In the genomic region with DNA sequence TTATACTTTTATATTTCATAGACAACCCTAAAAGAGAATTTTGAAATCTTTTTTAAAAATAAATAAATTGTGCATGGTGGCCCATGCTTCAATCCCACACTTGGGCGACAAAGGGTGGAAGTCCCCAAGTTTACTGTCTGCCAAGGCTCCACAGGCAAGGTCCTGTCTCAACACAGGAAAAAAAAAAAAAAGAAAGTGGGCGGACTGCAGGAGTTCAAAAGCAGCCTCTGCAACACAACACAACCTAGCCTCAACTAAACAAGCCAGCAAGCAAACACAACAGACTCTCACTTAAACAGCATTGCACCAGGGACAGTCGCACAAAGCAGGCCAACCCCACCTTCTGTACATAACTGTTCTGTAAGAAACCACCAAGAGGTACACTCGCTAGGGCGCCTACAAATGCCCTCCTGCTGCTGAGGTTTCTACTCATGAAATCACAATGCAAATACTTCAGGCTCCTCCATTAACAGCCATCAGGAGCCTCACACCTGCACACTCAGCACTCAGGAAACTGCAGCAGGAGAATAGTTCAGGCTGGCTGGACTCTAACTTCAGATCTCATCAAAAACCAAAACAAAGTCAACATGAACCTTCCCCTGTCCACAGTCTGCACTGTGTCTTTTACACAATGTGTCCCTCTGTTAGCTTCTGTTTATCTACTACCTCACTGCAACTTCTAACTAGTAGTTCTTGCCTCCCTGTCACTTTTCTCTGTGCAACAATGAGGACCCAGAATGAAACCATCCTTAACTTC, we compare ENCODE assay signal across 17 mouse cellular contexts. TPM values are rescaled to one million over a fixed set of nuclear protein-coding genes. Genes with fewer than 3 reads are reported as not detected.
DNase-seq lines count a peak whose midpoint lies in the region; ATAC-seq and TF ChIP-seq lines count a peak whose summit lies in the region.
"Had no signal": no experiment of that assay in that cellular context is flagged by ENCODE, and none has a peak within 500 bp of the region (broad histone marks: within the 10 kb centered on the region; RNA-seq: fewer than 3 reads in every experiment).

No protein-coding gene starts in this region.

- 58% methylated on average over 5 of the region's 5 CpGs for WGBS in liver, postnatal 0 days (ENCODE audit: insufficient replicate concordance)
- 81% methylated on average over 5 of the region's 5 CpGs for WGBS in stomach, embryonic 14.5 days

- 0 out of 2 replicates have a peak overlapping the region, but pooled peaks have one; percentile 44 for H3K9ac ChIP-seq in liver, postnatal 0 days (replicated peaks)
- H3K9ac ChIP-seq in stomach, embryonic 14.5 days (replicated peaks; ENCODE audit: low read depth, low read length): no peak overlapping the region
- H3K9ac ChIP-seq: forebrain, postnatal 0 days; hindbrain, embryonic 15.5 days; midbrain, embryonic 13.5 days had no signal

- no peaks in the 10 kb centered on the region for H3K36me3 ChIP-seq in liver, postnatal 0 days (replicated peaks; ENCODE audit: insufficient read depth, low read length)
- no peaks in the 10 kb centered on the region for H3K36me3 ChIP-seq in stomach, embryonic 14.5 days (ENCODE audit: control insufficient read depth, insufficient read depth, low read length)
- H3K36me3 ChIP-seq: hindbrain, embryonic 15.5 days; midbrain, embryonic 13.5 days had no signal

- peak; percentile 52 for ATAC-seq in liver, postnatal 0 days
- ATAC-seq in stomach, embryonic 14.5 days (ENCODE audit: insufficient number of reproducible peaks, insufficient read depth, low FRiP score, low read depth): no peak
- ATAC-seq: forebrain, postnatal 0 days; midbrain, embryonic 13.5 days had no signal

- peaks cover 32% of the 10 kb centered on the region for H3K4me1 ChIP-seq in liver, postnatal 0 days (ENCODE audit: insufficient read depth)
- H3K4me1 ChIP-seq in stomach, embryonic 14.5 days (ENCODE audit: control insufficient read depth, insufficient read depth, low read length): peaks cover 18% of the 10 kb centered on the region; the same call in 1 of the 2 replicates

- H3K27me3 ChIP-seq in liver, postnatal 0 days (ENCODE audit: insufficient read depth, low read length): no peaks in the 10 kb centered on the region
- H3K27me3 ChIP-seq in stomach, embryonic 14.5 days (ENCODE audit: control insufficient read depth, insufficient read depth, low read length): no peaks in the 10 kb centered on the region
- H3K27me3 ChIP-seq: hindbrain, embryonic 15.5 days; midbrain, embryonic 13.5 days had no signal

- H3K4me3 ChIP-seq in liver, postnatal 0 days (ENCODE audit: low read depth, low read length): no peak overlapping the region
- no peak overlapping the region for H3K4me3 ChIP-seq in stomach, embryonic 14.5 days (ENCODE audit: low read depth, low read length)
- H3K4me3 ChIP-seq: hindbrain, embryonic 15.5 days; midbrain, embryonic 13.5 days had no signal

- no peaks in the 10 kb centered on the region for H3K9me3 ChIP-seq in liver, postnatal 0 days (ENCODE audit: low read length)
- no peaks in the 10 kb centered on the region for H3K9me3 ChIP-seq in stomach, embryonic 14.5 days (ENCODE audit: control insufficient read depth, low read depth, low read length)
- H3K9me3 ChIP-seq: hindbrain, embryonic 15.5 days had no signal

- peak overlapping the region; percentile 89 for H3K27ac ChIP-seq in liver, postnatal 0 days (ENCODE audit: low read depth)
- H3K27ac ChIP-seq in stomach, embryonic 14.5 days (ENCODE audit: low read length): peak overlapping the region; percentile 44; the same call in 1 of the 2 replicates
- H3K27ac ChIP-seq: hindbrain, embryonic 15.5 days; midbrain, embryonic 13.5 days had no signal

- no peak for TF ChIP-seq EP300 in liver, postnatal 0 days (IDR thresholded peaks at IDR 0.05; ENCODE audit: low read depth)

- peak overlapping the region; percentile 47; the same call in 1 of the 2 replicates for H3K4me2 ChIP-seq in liver, postnatal 0 days (ENCODE audit: low read depth, low read length)
- no peak overlapping the region for H3K4me2 ChIP-seq in stomach, embryonic 14.5 days (replicated peaks; ENCODE audit: low read depth, low read length)
- H3K4me2 ChIP-seq: hindbrain, embryonic 15.5 days; midbrain, embryonic 13.5 days had no signal

- TF ChIP-seq CTCF in liver, postnatal 0 days (IDR thresholded peaks at IDR 0.05; ENCODE audit: low read depth): no peak

- peak; percentile 58 for DNase-seq in kidney, adult 9 months
- DNase-seq in kidney, postnatal 14 days: no peak
- peak; percentile 63 for DNase-seq in ZHBTc4 (ENCODE audit: low read depth, low spot score)
- DNase-seq in liver, postnatal 0 days: peak; percentile 34
- no peak for DNase-seq in embryo, embryonic 10 days (ENCODE audit: low spot score)
- DNase-seq in adrenal gland, postnatal 14 days: no peak
- DNase-seq in spleen, adult 12 weeks (ENCODE audit: low spot score): no peak
- DNase-seq: adrenal gland, adult 8-10 months; forebrain, postnatal 0 days; gastrocnemius, postnatal 36 days; kidney, adult 8-10 months; thymus, adult 18-20 months had no signal

RNA-seq across cellular contexts. Expression of a gene that starts 4.3 kb away (rescaled TPM):
- 2.5 and 2.8 TPM in 2 replicates for polyA plus RNA-seq in liver, postnatal 0 days (2015; fragmentation: Nextera tagmentation; extraction: Ambion mirVana)
- polyA plus RNA-seq in stomach, embryonic 14.5 days (2014; fragmentation: Nextera tagmentation; extraction: Ambion mirVana): 8.9 and 9.9 TPM in 2 replicates
- 18.6 and 19.1 TPM in 2 replicates for total RNA-seq in adrenal gland, postnatal 14 days (2021)

RNA-seq across cellular contexts. Expression of a gene that starts 30.0 kb away (rescaled TPM):
- not detected in 2 replicates for polyA plus RNA-seq in liver, postnatal 0 days (2015; fragmentation: Nextera tagmentation; extraction: Ambion mirVana)
- polyA plus RNA-seq in stomach, embryonic 14.5 days (2014; fragmentation: Nextera tagmentation; extraction: Ambion mirVana): 1.0 and 1.4 TPM in 2 replicates
- 0.26 TPM in 1 of 2 replicates, not detected in the other for total RNA-seq in adrenal gland, postnatal 14 days (2021)
- total RNA-seq: adrenal gland, adult 8-10 months; common myeloid progenitor, adult 5-6 weeks; forebrain, postnatal 0 days had no signal
- polyA plus RNA-seq: C2C12; midbrain, embryonic 13.5 days had no signal

Comparison
In these comparisons a context has a peak if more than half of its experiments do, and no peak if none do; other contexts are left out.
1. DNase-seq: peak in kidney, adult 9 months (single experiment), ZHBTc4 (single experiment) and liver, postnatal 0 days (single experiment); none in kidney, postnatal 14 days (single experiment), embryo, embryonic 10 days (single experiment), adrenal gland, postnatal 14 days (single experiment) and spleen, adult 12 weeks (single experiment).